Mouse (Mus musculus) spleen, postnatal 4 days (tissue): ENCODE data around the gene Unc13d.
"Not testable (repeated sequence)": the region's sequence is repeated elsewhere in the genome, so short reads cannot be mapped to it uniquely, and the experiment has no call there.

Source experiments
- DNase-seq, 2 experiments: peaks; one replicate each; pipeline ENCODE4 v3.0.0; 2022; ENCODE audit warnings: low spot score in 2 of 2

The Unc13d gene

GRCm38 (mm10) chr11:116023074-116023770 is 54.5 kb downstream of the Unc13d start:
- DNase-seq: not testable (repeated sequence)

GRCm38 (mm10) chr11:116022256-116022780 is 55.4 kb downstream of the Unc13d start:
- DNase-seq: no peak

- DNase-seq: no peak
Observed at GRCm38 (mm10) chr11:116021328-116022220, 56.2 kb downstream of the Unc13d start.

GRCm38 (mm10) chr11:116020519-116020922 is 57.2 kb downstream of the Unc13d start:
- no peak for DNase-seq

- DNase-seq: no peak
Observed at GRCm38 (mm10) chr11:116019976-116020411, 57.8 kb downstream of the Unc13d start.

GRCm38 (mm10) chr11:116019360-116019791 is 58.4 kb downstream of the Unc13d start:
- DNase-seq: no peak

- not testable (repeated sequence) for DNase-seq
Observed at GRCm38 (mm10) chr11:116018867-116019266, 58.9 kb downstream of the Unc13d start.

GRCm38 (mm10) chr11:116018106-116018505 is 59.7 kb downstream of the Unc13d start:
- DNase-seq: peak in 1 of 2 experiments; percentile 51

GRCm38 (mm10) chr11:116014821-116015220 is 62.9 kb downstream of the Unc13d start:
- no peak for DNase-seq

- DNase-seq: peak; percentile 87 to 91
Observed at GRCm38 (mm10) chr11:116012262-116012947, 65.4 kb downstream of the Unc13d start, which contains the start of gene Galk1. Galk1 (minus strand) TSS chr11:116012719.
